Mouse (Mus musculus) liver, embryonic 14.5 days (tissue): ENCODE results near the gene Rbfox1. TPM values are rescaled to one million over a fixed set of nuclear protein-coding genes. Genes with fewer than 3 reads are reported as not detected.

Experiments used
- ATAC-seq: fragments of 200-750 bp; cut with Nextera tagmentation; 2 replicates; pipeline ENCODE4 v1.8.0; 2017; ENCODE audit warnings: moderate number of reproducible peaks, mild to moderate bottlenecking, moderate library complexity; ENCODE audit not compliant: insufficient read depth
- DNase-seq, 3 experiments: peaks; one replicate each; pipeline ENCODE4 v3.0.0-alpha.2; 2012 to 2013; ENCODE audit warnings: low read depth in 3 of 3, low spot score in 3 of 3
- H3K27ac ChIP-seq: fragments of 300-500 bp; sonication (generic); 2 replicates; pipeline ENCODE4 v1.5.1; 2014; ENCODE audit warnings: moderate library complexity, mild to moderate bottlenecking, control low read depth, inconsistent platforms
- H3K27me3 ChIP-seq: fragments of 300-500 bp; sonication (generic); 2 replicates; pipeline ENCODE4 v1.6.1; 2014; ENCODE audit warnings: mild to moderate bottlenecking, low read length, moderate library complexity; ENCODE audit not compliant: control insufficient read depth, insufficient read depth
- H3K36me3 ChIP-seq: fragments of 300-500 bp; sonication (generic); replicated peaks from 2 replicates; pipeline ENCODE4 v1.6.1; 2014; ENCODE audit warnings: low read depth; ENCODE audit not compliant: control insufficient read depth, insufficient read depth
- H3K4me1 ChIP-seq, 2 experiments: fragments of 200-500 bp in 1 of 2; fragments of 300-500 bp in 1 of 2; sonication (generic) in 1 of 2; replicated peaks; 2 replicates each; pipeline ENCODE4 v1.6.1; 2012 to 2014; ENCODE audit warnings: antibody characterized with exemption in 1 of 2, inconsistent platforms in 1 of 2, low read length in 1 of 2; ENCODE audit not compliant: control insufficient read depth in 2 of 2, insufficient read depth in 2 of 2
- H3K4me2 ChIP-seq: fragments of 300-500 bp; sonication (generic); 2 replicates; pipeline ENCODE4 v1.6.1; 2014; ENCODE audit warnings: low read depth, mild to moderate bottlenecking, control low read depth, moderate library complexity
- H3K4me3 ChIP-seq, 2 experiments: fragments of 200-500 bp in 1 of 2; fragments of 300-500 bp in 1 of 2; sonication (generic) in 1 of 2; 2 replicates each; pipeline ENCODE4 v1.5.1; 2012 to 2014; ENCODE audit warnings: low read depth in 2 of 2, low read length in 2 of 2, mild to moderate bottlenecking in 2 of 2, control low read depth in 1 of 2, inconsistent platforms in 1 of 2, moderate library complexity in 1 of 2; ENCODE audit not compliant: insufficient read depth in 1 of 2
- H3K9ac ChIP-seq: fragments of 300-500 bp; sonication (generic); replicated peaks from 2 replicates; pipeline ENCODE4 v1.6.1; 2014; ENCODE audit warnings: mild to moderate bottlenecking, control low read depth, moderate library complexity
- H3K9me3 ChIP-seq: fragments of 300-500 bp; sonication (generic); 2 replicates; pipeline ENCODE4 v1.6.1; 2016; ENCODE audit warnings: low read length, mixed read lengths; ENCODE audit not compliant: control insufficient read depth
- CTCF ChIP-seq: IDR thresholded peaks from 2 replicates; pipeline ENCODE4 v1.5.1; 2016; ENCODE audit warnings: antibody characterized with exemption, low read depth, control low read depth
- EP300 ChIP-seq: IDR thresholded peaks from 2 replicates; pipeline ENCODE4 v1.6.1; 2016; ENCODE audit warnings: antibody characterized with exemption, low read depth
- WGBS: fragments of 180-500 bp; shearing (Covaris S2); extraction: QIAGEN DNeasy Blood & Tissue Kit; methylation state at CpG from one replicate; pipeline ENCODE4 v1.1.7; 2014; ENCODE audit not compliant: insufficient replicate concordance; 5-methylcytosine and 5-hydroxymethylcytosine counted together
- polyA plus RNA-seq, 2 experiments: library from polyadenylated mRNA; depleted of rRNA in 1 of 2; stranded (reverse) in 1 of 2; unstranded in 1 of 2; fragments of >200 nt; fragmentation: Nextera tagmentation in 1 of 2; extraction: Ambion mirVana in 1 of 2; gene quantifications; 2 replicates each; pipeline versions ENCODE4 v1.2.1 to v1.2.3; 2012 to 2014

Gene Rbfox1
- polyA plus RNA-seq, 2 experiments, result 0.02 TPM; not detected in 1

DNA sequence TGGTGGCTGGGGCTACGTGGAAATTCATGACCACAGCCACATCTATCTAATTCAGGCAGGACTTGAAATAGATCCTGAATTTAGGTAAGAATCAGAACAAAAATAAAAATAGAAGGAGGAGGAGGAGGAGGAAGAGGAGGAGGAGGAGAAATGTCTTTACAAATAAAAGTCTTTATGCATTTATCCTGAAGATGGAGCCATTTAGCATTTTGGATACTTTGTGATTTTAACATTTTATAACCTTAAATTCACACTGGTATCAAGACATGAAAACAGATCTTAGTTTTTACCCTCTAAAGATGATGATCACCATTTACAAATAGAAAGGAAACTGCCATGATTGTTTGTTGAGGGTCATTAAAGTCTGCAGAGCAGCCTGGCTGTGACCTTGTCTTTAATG is 146.1 kb downstream of the Rbfox1 start:
- ATAC-seq, result no peak
- H3K9me3 ChIP-seq, result no peaks in the 10 kb centered on the region

GRCm38 (mm10) chr16:6032563-6032962 is 147.4 kb downstream of the Rbfox1 start:
- H3K27ac ChIP-seq, result no peak overlapping the region
- DNase-seq, result no peak
- ATAC-seq, result no peak
- no peaks in the 10 kb centered on the region for H3K4me1 ChIP-seq
- no peak overlapping the region for H3K4me2 ChIP-seq
- no peaks in the 10 kb centered on the region for H3K9me3 ChIP-seq
- H3K9ac ChIP-seq, result no peak overlapping the region
- no peaks in the 10 kb centered on the region for H3K36me3 ChIP-seq
- no peak for TF ChIP-seq CTCF
- TF ChIP-seq EP300, result no peak
- H3K4me3 ChIP-seq, result no peak overlapping the region
- no peaks in the 10 kb centered on the region for H3K27me3 ChIP-seq
- WGBS, result 68% methylated on average over 7 of the region's 7 CpGs

More for the DNA sequence above, 146.1 kb downstream of the Rbfox1 start:
- no peak overlapping the region for H3K4me3 ChIP-seq
- H3K4me2 ChIP-seq, result no peak overlapping the region
- H3K9ac ChIP-seq, result no peak overlapping the region
- H3K27ac ChIP-seq, result no peak overlapping the region
- TF ChIP-seq EP300, result no peak
- TF ChIP-seq CTCF, result no peak
- H3K36me3 ChIP-seq, result no peaks in the 10 kb centered on the region
- H3K4me1 ChIP-seq, result no peaks in the 10 kb centered on the region
- WGBS, result 47% methylated on average over 1 of the region's 1 CpGs
- H3K27me3 ChIP-seq, result no peaks in the 10 kb centered on the region
- no peak for DNase-seq

- WGBS, result 70% methylated on average over 3 of the region's 3 CpGs
- no peaks in the 10 kb centered on the region for H3K4me1 ChIP-seq
- H3K4me2 ChIP-seq, result no peak overlapping the region
- no peak for DNase-seq
- no peaks in the 10 kb centered on the region for H3K36me3 ChIP-seq
- no peak overlapping the region for H3K9ac ChIP-seq
- no peak overlapping the region for H3K4me3 ChIP-seq
- no peak overlapping the region for H3K27ac ChIP-seq
- no peaks in the 10 kb centered on the region for H3K27me3 ChIP-seq
- H3K9me3 ChIP-seq, result no peaks in the 10 kb centered on the region
- no peak for ATAC-seq
- TF ChIP-seq CTCF, result no peak
- TF ChIP-seq EP300, result no peak
These were observed 149.7 kb downstream of the Rbfox1 start for GRCm38 (mm10) chr16:6034876-6035275.

GRCm38 (mm10) chr16:6037009-6037408 is 151.9 kb downstream of the Rbfox1 start:
- Histone ChIP-seq H3K27me3 (no peaks in the 10 kb centered on the region), H3K4me3 (no peak overlapping the region), H3K27ac (no peak overlapping the region), H3K4me2 (no peak overlapping the region), H3K4me1 (no peaks in the 10 kb centered on the region), H3K9me3 (no peaks in the 10 kb centered on the region), H3K9ac (no peak overlapping the region), H3K36me3 (no peaks in the 10 kb centered on the region)
- DNase-seq (no peak), ATAC-seq (no peak)
- TF ChIP-seq CTCF (no peak), EP300 (no peak)
- WGBS, result 64% methylated on average over 7 of the region's 7 CpGs

DNA sequence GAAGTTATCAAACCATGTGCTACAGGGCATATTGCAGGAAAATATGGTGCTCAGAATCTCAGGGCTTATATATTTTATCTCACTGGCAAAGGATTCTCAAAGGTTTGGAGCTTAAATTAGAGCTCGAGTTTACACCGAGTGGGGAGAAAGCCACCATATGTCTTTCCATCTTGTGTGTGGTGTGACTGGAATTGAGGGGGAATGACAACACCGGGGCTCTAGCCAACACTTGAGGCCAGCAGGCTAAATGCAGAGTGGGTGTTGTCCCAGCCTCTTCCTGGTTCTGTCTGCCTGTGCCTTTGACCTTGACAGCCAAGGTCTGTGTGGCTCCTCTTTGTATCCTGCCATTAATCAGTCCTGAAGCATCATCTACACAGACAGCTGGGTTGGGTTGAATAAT is 157.6 kb downstream of the Rbfox1 start:
- Histone ChIP-seq H3K36me3 (no peaks in the 10 kb centered on the region), H3K27ac (no peak overlapping the region), H3K9me3 (no peaks in the 10 kb centered on the region), H3K9ac (no peak overlapping the region), H3K4me2 (no peak overlapping the region), H3K4me1 (no peaks in the 10 kb centered on the region), H3K27me3 (no peaks in the 10 kb centered on the region), H3K4me3 (no peak overlapping the region)
- 48% methylated on average over 3 of the region's 3 CpGs for WGBS
- no peak for ATAC-seq
- DNase-seq, result no peak
- TF ChIP-seq EP300 (no peak), CTCF (no peak)

DNA sequence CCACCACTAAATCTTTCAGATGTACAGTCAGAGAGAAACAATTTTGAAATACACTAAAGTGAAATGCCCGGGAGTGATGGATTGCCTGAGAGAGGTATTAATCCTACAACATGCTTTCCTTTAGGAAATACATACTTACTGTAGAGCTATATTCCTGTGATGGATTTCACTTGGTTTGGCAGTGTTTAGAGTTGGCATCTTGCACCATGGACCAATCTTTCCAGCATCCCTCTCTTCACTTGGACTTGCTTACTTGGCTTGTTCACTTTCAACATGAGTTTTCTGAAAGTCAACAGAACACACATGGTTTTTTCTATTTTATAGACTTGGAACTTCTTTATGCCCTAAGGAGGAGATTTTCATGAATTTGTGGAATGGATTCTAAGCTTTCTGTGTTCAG is 163.4 kb downstream of the Rbfox1 start:
- H3K9me3 ChIP-seq, result no peaks in the 10 kb centered on the region
- H3K4me1 ChIP-seq, result no peaks in the 10 kb centered on the region
- H3K4me3 ChIP-seq, result no peak overlapping the region
- H3K27ac ChIP-seq, result no peak overlapping the region
- TF ChIP-seq CTCF (no peak), EP300 (no peak)
- no peaks in the 10 kb centered on the region for H3K36me3 ChIP-seq
- ATAC-seq (no peak), DNase-seq (no peak)
- H3K9ac ChIP-seq, result no peak overlapping the region
- WGBS, result 58% methylated on average over 1 of the region's 1 CpGs
- H3K27me3 ChIP-seq, result no peaks in the 10 kb centered on the region
- H3K4me2 ChIP-seq, result no peak overlapping the region
